Mouse (Mus musculus) lung, adult 2 months (tissue): ENCODE data around the gene Skp1a. TPM values are rescaled to one million over a fixed set of nuclear protein-coding genes. Genes with fewer than 3 reads are reported as not detected.
A peak's percentile ranks its signal among the peaks of the same experiment; 100 is the strongest.
"Not testable (repeated sequence)": the region's sequence is repeated elsewhere in the genome, so short reads cannot be mapped to it uniquely, and the experiment has no call there.

Source experiments
- DNase-seq: peaks from one replicate; pipeline ENCODE4 v3.0.0; 2022
- H3K4me1 ChIP-seq: fragments of 200-500 bp; 2 replicates; pipeline ENCODE4 v1.6.1; 2011; ENCODE audit warnings: low read length; ENCODE audit not compliant: control insufficient read depth, insufficient read depth
- H3K4me3 ChIP-seq: fragments of 200-500 bp; replicated peaks from 2 replicates; pipeline ENCODE3; 2011; ENCODE audit warnings: low read depth, mild to moderate bottlenecking, control low read depth, low read length; ENCODE audit errors: extremely low read depth
- CTCF ChIP-seq: fragments of 200-500 bp; IDR thresholded peaks from 2 replicates; pipeline ENCODE4 v1.5.1; 2011; ENCODE audit warnings: mild to moderate bottlenecking, low read length, control low read depth; ENCODE audit not compliant: insufficient read depth
- POLR2A ChIP-seq: fragments of 200-500 bp; IDR thresholded peaks from 2 replicates; pipeline ENCODE4 v1.6.1; 2011; ENCODE audit warnings: low read depth, mild to moderate bottlenecking, control low read depth, low read length, borderline replicate concordance; ENCODE audit errors: extremely low read depth
- WGBS: fragments of 180-500 bp; shearing (Covaris S2); methylation state at CpG from one replicate; pipeline ENCODE4 v1.1.7; 2018; 5-methylcytosine and 5-hydroxymethylcytosine counted together
- polyA plus RNA-seq: library from polyadenylated mRNA; depleted of rRNA; stranded (reverse); fragments of >200 nt; gene quantifications from 2 replicates; pipeline ENCODE4 v1.2.3, GENCODE M21; 2012; rRNA removed

The Skp1a gene
- 13.0 and 25.8 TPM in 2 replicates for polyA plus RNA-seq

DNA sequence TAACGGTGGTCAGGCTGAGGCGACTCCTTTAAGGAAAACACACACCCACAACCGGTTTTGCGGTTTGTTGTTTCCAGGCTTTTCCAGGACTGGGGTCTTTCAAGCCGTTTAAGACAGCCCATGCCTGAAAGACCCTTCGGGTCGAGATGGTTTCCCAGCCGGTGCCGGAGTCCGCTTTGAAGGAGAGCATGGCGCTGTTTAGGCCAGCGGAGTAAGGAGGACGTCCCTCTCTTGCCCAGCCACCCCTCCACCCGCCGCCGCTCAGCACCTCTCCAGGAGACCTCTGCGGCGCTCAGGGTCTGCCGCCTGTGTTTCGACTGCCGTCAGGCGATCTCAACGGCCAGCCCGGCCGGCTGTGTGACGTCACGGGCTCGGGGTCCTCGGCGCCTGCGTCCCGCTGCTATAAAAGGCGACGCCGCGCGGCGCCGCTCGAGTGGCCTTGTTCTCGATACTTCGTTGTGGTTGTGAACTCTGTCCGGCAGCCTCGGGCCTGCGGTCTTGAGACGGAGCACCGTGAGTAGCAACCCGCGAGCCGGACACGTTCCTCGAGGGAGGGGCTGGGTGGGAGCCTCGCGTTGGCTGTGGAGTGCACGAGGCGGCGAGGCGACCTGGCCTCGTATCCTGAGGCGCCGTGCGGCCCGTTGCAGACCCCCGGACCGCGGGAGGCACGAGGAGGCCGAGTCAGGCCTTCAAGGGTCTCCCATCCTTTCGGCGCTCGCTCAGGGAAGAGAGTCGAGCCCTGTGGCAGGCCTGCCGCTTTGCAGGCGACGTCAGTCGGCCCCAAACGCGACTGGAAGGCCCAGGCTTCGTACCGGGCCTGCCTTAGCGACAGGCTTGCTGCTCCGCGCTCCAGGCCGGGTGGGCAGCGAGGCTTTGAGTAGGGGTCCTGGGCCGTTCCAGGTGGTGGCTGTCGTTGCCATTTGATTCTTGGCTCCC lies at the start of gene Skp1a:
Gene Skp1a, plus strand, starts transcription at position 390 of the 936 bp plus-strand sequence.
- WGBS, result under 1% methylated on average over 87 of the region's 87 CpGs
- Histone ChIP-seq H3K4me1 (peaks cover 9% of the 10 kb centered on the region), H3K4me3 (peak within 1 kb of the TSS; percentile 96)
- peak; percentile 97 for DNase-seq
- TF ChIP-seq POLR2A (peak; percentile 99), CTCF (no peak)

DNA sequence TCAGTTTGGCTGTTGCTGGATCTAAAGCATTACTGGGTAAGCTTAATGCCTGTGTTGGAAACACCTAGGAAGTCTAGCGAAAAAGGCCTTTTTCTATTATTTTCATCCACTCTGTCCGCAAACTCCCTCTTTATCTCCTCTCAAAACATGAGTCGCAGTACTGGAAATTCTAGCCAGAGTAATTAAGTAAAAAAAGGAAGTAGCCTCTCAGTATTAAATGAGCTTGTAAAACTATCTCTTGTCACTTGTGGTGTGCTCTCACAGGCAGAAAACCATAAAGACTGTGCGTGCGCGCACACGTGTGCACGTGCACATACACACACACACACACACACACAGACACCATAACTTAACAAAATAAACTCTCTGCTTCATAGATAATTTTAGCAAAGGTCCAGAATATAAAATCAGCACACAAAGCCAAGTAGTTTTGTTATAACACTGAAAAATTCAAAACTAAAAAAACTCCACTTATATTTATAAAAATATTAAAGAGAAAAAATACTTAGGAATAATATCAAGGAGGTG lies 35.2 kb upstream of the Skp1a start:
- H3K4me1 ChIP-seq, DNase-seq, H3K4me3 ChIP-seq: not testable (repeated sequence)
- 88% methylated on average over 8 of the region's 8 CpGs for WGBS

GRCm38 (mm10) chr11:52213887-52214286 lies 17.9 kb upstream of the Skp1a start, which contains the start of gene Olfr1371:
TSS of gene Olfr1371 (minus strand) at chr11:52213987.
- TF ChIP-seq CTCF (no peak), POLR2A (no peak)
- DNase-seq, result no peak
- no peak within 1 kb of the TSS for H3K4me3 ChIP-seq
- no peaks in the 10 kb centered on the region for H3K4me1 ChIP-seq

GRCm38 (mm10) chr11:52220282-52220681 lies 11.5 kb upstream of the Skp1a start:
- H3K4me3 ChIP-seq, result no peak overlapping the region
- TF ChIP-seq CTCF (peak; percentile 78), POLR2A (no peak)
- 5% methylated on average over 4 of the region's 4 CpGs for WGBS
- DNase-seq, result peak; percentile 51
- H3K4me1 ChIP-seq, result no peaks in the 10 kb centered on the region

DNA sequence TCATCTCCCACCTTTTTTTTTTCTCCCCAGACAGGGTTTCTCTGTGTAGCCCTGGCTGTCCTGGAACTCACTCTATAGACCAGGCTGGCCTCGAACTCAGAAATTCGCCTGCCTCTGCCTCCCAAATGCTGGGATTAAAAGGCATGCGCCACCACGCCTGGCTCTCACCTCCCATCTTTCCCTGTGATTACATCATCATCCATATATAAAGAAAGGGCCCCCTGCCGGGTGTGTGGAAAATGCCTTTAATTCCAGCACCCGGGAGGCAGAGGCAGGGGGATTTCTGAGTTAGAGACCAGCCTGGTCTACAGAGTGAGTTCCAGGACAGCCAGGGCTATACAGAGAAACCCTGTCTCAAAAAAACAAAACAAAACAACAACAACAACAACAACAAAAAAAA lies 9.9 kb upstream of the Skp1a start:
- not testable (repeated sequence) for DNase-seq, H3K4me3 ChIP-seq
- 79% methylated on average over 6 of the region's 6 CpGs for WGBS

DNA sequence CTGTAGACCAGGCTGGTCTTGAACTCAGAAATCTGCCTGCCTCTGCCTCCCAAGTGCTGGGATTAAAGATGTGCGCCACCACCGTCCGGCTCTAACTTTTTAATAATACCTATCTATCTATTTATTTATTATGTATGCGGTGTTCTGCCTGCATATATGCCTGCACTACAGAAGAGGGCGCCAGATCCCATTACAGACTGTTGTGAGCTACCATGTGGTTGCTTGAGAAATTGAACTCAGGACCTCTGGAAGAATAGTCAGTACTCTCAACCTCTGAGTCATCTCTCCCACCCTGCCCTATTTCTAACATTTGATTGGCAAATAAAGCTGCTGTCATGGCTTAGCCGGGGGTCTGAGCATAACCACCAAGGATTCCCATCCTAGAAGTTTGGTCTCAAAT lies 8.9 kb upstream of the Skp1a start:
- TF ChIP-seq CTCF (peak; percentile 24), POLR2A (no peak)
- WGBS, result 64% methylated on average over 6 of the region's 6 CpGs
- no peak for DNase-seq

More for the DNA sequence above, 9.9 kb upstream of the Skp1a start:
- H3K4me1 ChIP-seq, result not testable (repeated sequence)

DNA sequence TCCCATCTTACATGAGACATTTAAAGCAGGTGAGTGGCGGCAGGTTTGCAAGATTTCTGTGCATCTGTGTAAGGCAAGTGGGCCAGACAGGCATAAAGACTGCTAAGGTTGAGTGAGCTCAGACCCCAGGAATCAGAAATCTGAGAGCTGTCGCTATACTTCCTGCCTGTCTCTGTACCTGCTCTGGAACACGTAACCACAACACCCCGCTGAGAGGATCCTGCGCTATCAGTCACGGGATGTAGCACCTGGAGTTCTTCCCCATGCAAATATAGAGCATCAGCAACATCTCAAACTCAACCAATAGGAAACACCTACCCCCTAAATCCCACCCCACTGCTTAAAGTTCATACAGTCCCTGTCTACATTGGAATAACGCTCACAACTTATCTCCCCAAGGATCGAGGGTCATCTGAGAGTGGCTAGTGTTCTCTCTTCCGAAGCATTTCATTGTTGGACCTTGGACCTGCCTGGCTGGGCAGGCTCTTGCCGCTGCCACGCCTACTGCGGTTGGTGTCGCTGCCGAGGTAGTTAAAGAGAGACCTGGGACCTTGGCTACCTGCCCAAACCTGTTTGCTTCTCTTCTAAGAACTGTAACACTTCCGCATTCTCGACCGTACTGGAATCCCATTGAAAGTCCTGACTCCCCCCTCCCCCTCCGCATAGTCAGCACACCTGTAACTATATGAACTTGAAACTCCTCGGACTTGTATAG lies 7.7 kb upstream of the Skp1a start:
- TF ChIP-seq CTCF, result no peak
- TF ChIP-seq POLR2A, result no peak
- DNase-seq, result peak; percentile 70
- 10% methylated on average over 19 of the region's 19 CpGs for WGBS
- Histone ChIP-seq H3K4me1 (no peaks in the 10 kb centered on the region; the same call in 1 of the 2 replicates), H3K4me3 (no peak overlapping the region)

More for the DNA sequence above, 8.9 kb upstream of the Skp1a start:
- no peaks in the 10 kb centered on the region; the same call in 1 of the 2 replicates for H3K4me1 ChIP-seq
- H3K4me3 ChIP-seq, result no peak overlapping the region

DNA sequence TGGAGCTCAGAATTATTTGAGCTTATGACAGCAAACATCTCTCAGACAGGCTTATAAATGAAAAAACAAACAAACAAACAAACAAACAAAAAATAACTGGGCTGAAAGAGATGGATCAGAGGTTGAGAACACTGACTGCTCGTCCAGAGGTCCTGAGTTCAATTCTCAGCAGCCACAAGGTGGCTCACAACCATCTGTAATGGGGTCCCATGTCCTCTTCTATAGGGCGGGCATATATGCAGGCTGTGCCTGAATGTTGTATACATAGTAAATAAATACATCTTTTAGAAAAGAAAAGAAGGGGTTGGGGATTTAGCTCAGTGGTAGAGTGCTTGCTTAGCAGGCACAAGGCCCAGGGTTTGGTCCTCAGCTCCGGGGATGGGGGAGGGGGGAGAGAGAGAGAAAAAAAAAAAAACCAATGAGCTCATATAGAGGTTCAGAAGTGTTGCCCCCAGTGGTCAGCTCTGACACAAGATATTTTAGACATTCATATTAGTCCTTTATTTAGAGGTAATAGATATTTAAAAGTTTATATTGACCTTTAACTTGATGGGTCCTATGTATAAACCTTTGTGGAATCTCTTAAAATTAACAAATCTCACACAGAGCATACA lies 5.7 kb upstream of the Skp1a start:
- WGBS, result 64% methylated on average over 3 of the region's 3 CpGs
- no peak overlapping the region for H3K4me3 ChIP-seq
- no peak for TF ChIP-seq CTCF
- no peaks in the 10 kb centered on the region; the same call in 1 of the 2 replicates for H3K4me1 ChIP-seq
- no peak for DNase-seq

DNA sequence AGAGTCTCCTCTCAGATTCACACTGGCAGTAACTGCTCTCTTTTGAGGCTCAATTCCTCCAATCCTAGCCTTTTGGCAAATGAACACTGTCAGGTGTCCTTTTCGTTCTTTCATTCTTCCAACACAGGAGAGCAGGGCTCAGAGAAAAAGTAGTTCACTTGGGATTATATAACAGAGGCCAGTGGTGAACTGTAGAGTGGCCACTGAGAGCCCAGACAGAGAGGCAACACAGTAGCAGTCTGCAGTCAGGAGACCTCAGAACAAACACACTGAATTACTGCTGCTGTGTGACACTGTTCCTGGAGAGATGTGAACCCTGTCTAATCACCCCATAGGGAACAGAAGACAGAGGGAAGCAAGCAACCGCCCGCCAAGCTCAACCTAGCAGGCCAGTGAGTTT lies 4.7 kb upstream of the Skp1a start:
- WGBS, result 79% methylated on average over 3 of the region's 3 CpGs
- TF ChIP-seq POLR2A (no peak), CTCF (no peak)
- Histone ChIP-seq H3K4me1 (no peaks in the 10 kb centered on the region; the same call in 1 of the 2 replicates), H3K4me3 (no peak overlapping the region)
- no peak for DNase-seq
